Mouse (Mus musculus) heart, embryonic 11.5 days (tissue): ENCODE measurements at regions not wholly inside any gene's neighbourhood (a gene's known extent, or its start where the extent isn't known, plus 50 kb on each side); places are given as distances from the start of the nearest gene placed in this dataset.

Experiments
- ATAC-seq: fragments of 200-750 bp; cut with Nextera tagmentation; replicated peaks from 2 replicates; pipeline ENCODE4 v1.8.0; 2017; ENCODE audit warnings: moderate library complexity; ENCODE audit not compliant: insufficient number of reproducible peaks, low FRiP score, low TSS enrichment
- H3K27ac ChIP-seq: fragments of 300-500 bp; sonication (generic); 2 replicates; pipeline ENCODE4 v1.5.1; 2014; ENCODE audit warnings: mild to moderate bottlenecking, low read depth, low read length
- H3K27me3 ChIP-seq: fragments of 300-500 bp; sonication (generic); 2 replicates; pipeline ENCODE4 v1.6.1; 2014; ENCODE audit warnings: mild to moderate bottlenecking, low read length, mixed read lengths; ENCODE audit not compliant: control insufficient read depth, insufficient read depth
- H3K36me3 ChIP-seq: fragments of 300-500 bp; sonication (generic); 2 replicates; pipeline ENCODE4 v1.6.1; 2014; ENCODE audit warnings: mild to moderate bottlenecking, low read length, moderate library complexity, mixed read lengths; ENCODE audit not compliant: control insufficient read depth, insufficient read depth
- H3K4me1 ChIP-seq: fragments of 300-500 bp; sonication (generic); 2 replicates; pipeline ENCODE4 v1.6.1; 2014; ENCODE audit warnings: low read length; ENCODE audit not compliant: control insufficient read depth, insufficient read depth
- H3K4me2 ChIP-seq: fragments of 300-500 bp; sonication (generic); 2 replicates; pipeline ENCODE4 v1.6.1; 2014; ENCODE audit warnings: mild to moderate bottlenecking, moderate library complexity
- H3K4me3 ChIP-seq: fragments of 300-500 bp; sonication (generic); 2 replicates; pipeline ENCODE4 v1.5.1; 2014; ENCODE audit warnings: low read depth, low read length
- H3K9ac ChIP-seq: fragments of 300-500 bp; sonication (generic); 2 replicates; pipeline ENCODE4 v1.6.1; 2014; ENCODE audit warnings: mild to moderate bottlenecking, low read depth, low read length, moderate library complexity
- H3K9me3 ChIP-seq: fragments of 300-500 bp; sonication (generic); replicated peaks from 2 replicates; pipeline ENCODE4 v1.6.1; 2016; ENCODE audit warnings: low read length; ENCODE audit not compliant: control insufficient read depth
- WGBS: fragments of 180-500 bp; shearing (Covaris S2); extraction: QIAGEN DNeasy Blood & Tissue Kit; methylation state at CpG from one replicate; pipeline ENCODE4 v1.1.7; 2014; ENCODE audit not compliant: insufficient replicate concordance; 5-methylcytosine and 5-hydroxymethylcytosine counted together

DNA sequence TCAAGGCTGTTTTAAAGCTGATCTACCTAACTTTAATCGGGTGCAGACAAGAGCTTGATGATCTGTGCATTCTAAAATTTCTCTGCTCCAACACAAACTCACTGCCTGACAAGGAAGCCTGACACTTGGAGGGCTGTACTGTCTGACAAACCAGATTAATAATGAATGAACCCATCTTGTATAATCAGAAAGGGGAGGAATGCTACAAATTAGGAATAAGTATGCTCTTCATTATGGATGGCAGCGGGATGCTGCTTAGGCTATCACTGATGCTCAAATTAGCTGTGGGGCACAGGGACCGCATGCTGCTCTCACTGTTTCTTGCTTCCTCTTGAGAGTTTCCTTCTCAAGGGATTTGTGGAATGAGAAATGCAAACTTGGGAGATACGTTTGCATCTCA lies 213.8 kb upstream of the Veph1 start:
- Histone ChIP-seq H3K4me2 (no peak overlapping the region), H3K9me3 (no peaks in the 10 kb centered on the region), H3K27me3 (no peaks in the 10 kb centered on the region), H3K4me3 (no peak overlapping the region), H3K27ac (no peak overlapping the region), H3K36me3 (no peaks in the 10 kb centered on the region), H3K4me1 (peaks cover 5% of the 10 kb centered on the region; the same call in 1 of the 2 replicates), H3K9ac (no peak overlapping the region)
- ATAC-seq = no peak
- 76% methylated on average over 4 of the region's 4 CpGs for WGBS

DNA sequence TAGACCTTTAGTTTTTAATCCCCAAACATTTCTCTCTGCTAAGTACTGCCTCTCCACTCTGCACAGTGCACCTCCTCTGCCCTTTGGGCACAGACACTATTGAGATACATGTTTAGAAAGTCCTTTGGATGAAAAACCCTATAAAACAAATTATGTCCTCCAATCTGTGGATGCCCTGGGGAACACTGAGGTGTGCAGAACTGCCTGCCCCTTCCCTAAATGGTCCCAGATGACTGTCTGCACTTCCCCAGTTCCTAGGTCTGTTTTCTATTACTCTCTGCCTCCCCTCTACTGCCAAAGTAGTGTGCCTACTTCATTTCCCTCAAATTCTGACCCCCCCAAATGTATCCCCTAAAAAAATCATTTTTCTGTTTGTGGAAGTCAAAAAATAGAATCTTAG lies 209.5 kb upstream of the Veph1 start:
- Histone ChIP-seq H3K9ac (no peak overlapping the region), H3K27me3 (no peaks in the 10 kb centered on the region), H3K4me1 (peaks cover 5% of the 10 kb centered on the region; the same call in 1 of the 2 replicates), H3K36me3 (no peaks in the 10 kb centered on the region), H3K9me3 (no peaks in the 10 kb centered on the region), H3K4me2 (no peak overlapping the region), H3K27ac (no peak overlapping the region), H3K4me3 (no peak overlapping the region)
- ATAC-seq = no peak

DNA sequence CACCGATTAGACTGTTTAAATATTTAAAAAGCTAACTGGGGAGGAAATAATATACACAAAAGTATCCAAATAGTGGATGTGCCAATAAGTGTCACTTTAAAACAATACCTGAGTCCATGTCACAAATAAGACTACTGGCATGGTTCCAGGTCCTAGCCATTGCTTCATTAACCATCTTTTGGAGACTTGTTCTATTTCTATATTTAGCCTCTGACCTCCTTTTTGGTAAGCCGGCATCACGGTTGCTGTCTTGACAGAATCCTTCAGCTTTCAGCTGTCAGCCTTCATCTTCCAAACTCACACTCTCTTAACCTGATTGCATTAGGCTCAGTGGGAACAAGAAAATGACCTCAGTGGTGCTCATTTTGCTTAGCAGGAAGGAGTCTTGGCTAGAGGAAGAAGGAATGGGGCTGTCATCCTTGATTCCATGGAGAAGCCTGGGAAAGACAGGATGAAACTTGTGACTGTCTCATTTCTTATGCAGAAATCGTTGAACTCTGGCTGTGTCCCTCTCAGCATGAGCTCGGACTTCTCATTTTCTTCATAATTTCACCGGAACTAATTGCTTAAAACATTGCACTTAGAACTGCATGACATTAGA lies 208.9 kb upstream of the Veph1 start:
- WGBS = 67% methylated on average over 6 of the region's 6 CpGs
- no peak overlapping the region for H3K27ac ChIP-seq
- H3K4me1 ChIP-seq = peaks cover 5% of the 10 kb centered on the region; the same call in 1 of the 2 replicates
- H3K9ac ChIP-seq = no peak overlapping the region
- ATAC-seq = no peak
- H3K9me3 ChIP-seq = no peaks in the 10 kb centered on the region
- H3K4me2 ChIP-seq = no peak overlapping the region
- H3K4me3 ChIP-seq = no peak overlapping the region
- no peaks in the 10 kb centered on the region for H3K27me3 ChIP-seq
- H3K36me3 ChIP-seq = no peaks in the 10 kb centered on the region

DNA sequence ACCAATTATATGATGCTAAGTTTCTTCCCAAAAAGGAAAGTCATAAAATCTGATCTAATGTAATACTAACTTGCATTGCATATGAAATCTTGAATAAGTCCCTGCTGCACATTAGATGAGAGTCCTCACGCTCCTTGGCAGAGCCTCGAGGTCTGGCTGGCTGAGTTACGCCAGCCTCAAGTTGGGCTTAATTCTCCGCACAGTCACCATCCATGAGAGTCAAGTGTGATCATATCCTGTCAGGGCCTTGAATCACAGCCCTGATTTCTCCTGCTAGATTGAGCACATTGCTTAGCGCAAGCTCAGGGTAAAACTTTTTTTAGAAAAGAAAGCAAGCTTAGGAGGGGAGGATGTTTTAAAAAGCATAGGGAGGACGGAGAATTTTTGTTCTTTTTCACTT lies 208.1 kb upstream of the Veph1 start:
- Histone ChIP-seq H3K27ac (no peak overlapping the region), H3K27me3 (no peaks in the 10 kb centered on the region), H3K4me1 (peaks cover 5% of the 10 kb centered on the region; the same call in 1 of the 2 replicates), H3K4me3 (no peak overlapping the region), H3K9me3 (no peaks in the 10 kb centered on the region), H3K36me3 (no peaks in the 10 kb centered on the region), H3K4me2 (no peak overlapping the region), H3K9ac (no peak overlapping the region)
- no peak for ATAC-seq
- WGBS = 77% methylated on average over 6 of the region's 6 CpGs

DNA sequence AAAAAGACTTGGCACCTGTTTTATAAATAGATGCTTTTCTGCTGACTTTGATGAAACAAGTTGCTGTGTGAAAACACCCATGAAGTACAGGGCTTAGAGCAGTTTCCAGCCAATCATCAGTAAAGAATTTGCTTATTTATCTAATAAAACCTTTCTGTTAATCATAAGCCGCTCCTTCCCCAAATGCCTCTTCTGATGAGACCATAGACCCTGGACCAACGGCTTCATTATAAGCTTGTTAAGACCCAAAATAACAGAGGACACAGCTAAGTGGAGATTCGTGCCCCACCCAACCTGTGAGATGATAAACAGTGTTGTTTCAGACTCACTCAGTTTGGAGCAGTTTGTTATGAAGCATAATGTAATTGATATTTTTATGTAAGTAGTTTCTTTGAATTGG lies 207.0 kb upstream of the Veph1 start:
- Histone ChIP-seq H3K4me1 (peaks cover 5% of the 10 kb centered on the region; the same call in 1 of the 2 replicates), H3K4me3 (no peak overlapping the region), H3K36me3 (no peaks in the 10 kb centered on the region), H3K27me3 (no peaks in the 10 kb centered on the region), H3K9ac (no peak overlapping the region), H3K4me2 (no peak overlapping the region), H3K9me3 (no peaks in the 10 kb centered on the region), H3K27ac (no peak overlapping the region)
- ATAC-seq = no peak
- 83% methylated on average over 3 of the region's 3 CpGs for WGBS

DNA sequence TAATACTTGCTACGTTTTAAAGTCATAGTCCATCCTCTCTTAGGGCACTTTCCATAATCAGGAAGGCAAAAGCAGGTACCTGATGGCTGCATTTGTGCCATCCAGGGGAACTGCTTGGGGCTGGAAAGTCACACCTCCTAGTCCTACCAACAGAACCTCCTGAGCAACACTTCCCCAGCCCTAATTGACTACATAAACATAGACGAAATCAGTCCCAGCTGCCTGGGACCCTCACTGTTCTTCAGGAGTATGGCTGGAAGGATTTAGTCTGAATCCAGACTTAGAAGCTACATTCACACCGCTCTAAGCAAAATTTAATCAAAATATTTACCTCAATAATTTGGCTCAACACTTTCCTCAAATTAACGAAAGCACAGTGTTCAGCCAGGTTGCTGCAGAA lies 205.2 kb upstream of the Veph1 start:
- Histone ChIP-seq H3K4me2 (no peak overlapping the region), H3K36me3 (no peaks in the 10 kb centered on the region), H3K27ac (no peak overlapping the region), H3K27me3 (no peaks in the 10 kb centered on the region), H3K9ac (no peak overlapping the region), H3K4me1 (0 out of 2 replicates have a peak, but pooled peaks cover 3% of the 10 kb centered on the region), H3K9me3 (no peaks in the 10 kb centered on the region), H3K4me3 (no peak overlapping the region)
- no peak for ATAC-seq
- 71% methylated on average over 4 of the region's 4 CpGs for WGBS

DNA sequence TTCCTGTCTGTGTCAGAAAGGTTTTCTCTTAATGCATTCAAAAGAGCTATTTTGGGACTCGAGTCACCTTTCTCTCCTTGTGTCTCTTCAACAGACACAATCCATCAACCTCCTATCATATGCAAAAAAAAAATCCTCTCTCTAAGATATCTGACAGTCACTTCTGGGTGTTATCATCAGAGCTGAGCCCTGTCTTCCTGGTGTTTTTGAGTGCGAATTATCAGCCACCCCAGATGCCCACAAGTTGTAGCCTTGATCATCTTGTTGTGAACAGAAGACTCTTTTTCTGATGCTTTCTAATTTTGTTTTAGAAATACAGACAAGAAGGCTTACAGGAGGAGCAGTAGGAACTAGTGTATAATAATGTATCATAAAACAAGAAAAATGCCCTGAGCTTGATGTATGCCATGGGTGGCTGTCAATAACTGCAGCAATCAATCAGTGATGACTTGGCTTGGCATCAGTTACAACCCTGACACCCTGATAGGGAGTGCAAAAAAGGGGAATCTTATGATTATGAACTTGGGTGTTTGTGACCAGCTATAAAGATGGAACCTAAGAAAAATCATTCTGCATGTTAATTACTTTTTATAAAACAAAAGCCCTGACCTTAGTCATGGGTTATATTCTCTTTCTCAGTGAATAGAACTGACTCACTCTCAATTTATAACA lies 197.9 kb upstream of the Veph1 start:
- H3K4me2 ChIP-seq = no peak overlapping the region
- H3K4me1 ChIP-seq = no peaks in the 10 kb centered on the region
- no peak overlapping the region; the same call in 1 of the 2 replicates for H3K27ac ChIP-seq
- no peaks in the 10 kb centered on the region for H3K9me3 ChIP-seq
- H3K4me3 ChIP-seq = no peak overlapping the region
- no peaks in the 10 kb centered on the region for H3K27me3 ChIP-seq
- no peak overlapping the region for H3K9ac ChIP-seq
- ATAC-seq = no peak
- whole genome bisulfite sequencing = 30% methylated on average over 2 of the region's 2 CpGs
- H3K36me3 ChIP-seq = no peaks in the 10 kb centered on the region

DNA sequence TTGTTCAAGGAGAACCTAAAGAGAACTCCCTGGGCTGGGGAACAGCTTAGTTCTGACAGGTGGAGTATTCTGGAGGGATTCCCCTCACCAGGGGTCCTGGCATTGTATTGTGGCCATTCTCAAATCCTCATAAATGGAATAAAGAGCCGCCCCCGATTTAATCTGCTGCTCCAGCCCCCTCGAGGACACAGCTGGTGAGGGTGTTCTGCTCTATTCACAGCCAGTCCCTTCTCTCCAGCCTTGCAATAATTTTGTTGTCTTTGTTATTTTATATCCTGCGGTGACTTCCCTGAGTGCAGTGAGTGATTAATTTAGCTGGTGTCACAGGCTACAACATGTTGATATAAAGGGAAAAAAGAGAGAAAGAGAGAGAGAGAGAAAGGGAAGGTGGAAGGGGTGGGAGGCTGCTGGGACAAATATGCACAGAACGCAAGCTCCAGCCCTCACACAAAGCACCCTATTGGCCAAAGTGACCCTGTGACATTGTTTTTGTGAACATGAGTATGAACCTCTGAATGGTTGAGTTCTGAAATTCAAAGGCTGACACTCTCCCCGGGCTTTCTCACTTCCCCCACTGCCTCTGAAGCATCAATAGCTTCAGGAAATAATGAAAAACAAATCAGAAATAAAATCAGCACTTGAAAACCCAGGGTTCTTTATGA lies 194.2 kb upstream of the Veph1 start:
- WGBS = 59% methylated on average over 6 of the region's 6 CpGs
- Histone ChIP-seq H3K4me1 (no peaks in the 10 kb centered on the region), H3K4me2 (no peak overlapping the region), H3K4me3 (no peak overlapping the region), H3K27me3 (no peaks in the 10 kb centered on the region), H3K36me3 (no peaks in the 10 kb centered on the region), H3K9me3 (no peaks in the 10 kb centered on the region), H3K27ac (no peak overlapping the region), H3K9ac (no peak overlapping the region)
- no peak for ATAC-seq
